Mouse (Mus musculus) retina, postnatal 1 day (tissue): Measurements from ENCODE around the gene Fkbp9.

Experiments
- DNase-seq: peaks from one replicate; pipeline ENCODE4 v3.0.0-alpha.2; 2012

The Fkbp9 gene

GRCm38 (mm10) chr6:56906121-56906846 lies 74.4 kb downstream of the Fkbp9 start:
- DNase-seq = no peak

DNA sequence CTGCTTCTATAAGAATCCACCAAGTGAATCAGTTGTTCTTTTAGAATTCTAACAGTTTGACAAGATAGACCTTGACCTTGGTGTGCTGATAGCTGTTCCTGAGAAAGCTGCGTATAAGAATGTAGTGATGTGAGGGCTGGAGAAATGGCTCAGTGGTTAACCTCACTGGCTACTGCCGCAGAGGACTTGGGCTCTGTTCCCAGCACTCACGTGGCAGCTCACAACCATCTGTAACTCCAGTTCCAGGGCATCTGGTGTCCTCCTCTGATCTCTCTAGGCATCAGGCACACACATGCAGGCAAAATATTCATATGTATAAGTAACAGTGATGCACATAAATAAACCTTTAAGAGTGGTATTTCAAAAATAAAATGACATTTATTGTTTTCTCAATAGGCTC lies 76.1 kb downstream of the Fkbp9 start:
- DNase-seq = no peak

GRCm38 (mm10) chr6:56908397-56908796 lies 76.5 kb downstream of the Fkbp9 start:
- no peak for DNase-seq

GRCm38 (mm10) chr6:56908912-56909311 lies 77.1 kb downstream of the Fkbp9 start:
- peak; percentile 49 for DNase-seq

DNA sequence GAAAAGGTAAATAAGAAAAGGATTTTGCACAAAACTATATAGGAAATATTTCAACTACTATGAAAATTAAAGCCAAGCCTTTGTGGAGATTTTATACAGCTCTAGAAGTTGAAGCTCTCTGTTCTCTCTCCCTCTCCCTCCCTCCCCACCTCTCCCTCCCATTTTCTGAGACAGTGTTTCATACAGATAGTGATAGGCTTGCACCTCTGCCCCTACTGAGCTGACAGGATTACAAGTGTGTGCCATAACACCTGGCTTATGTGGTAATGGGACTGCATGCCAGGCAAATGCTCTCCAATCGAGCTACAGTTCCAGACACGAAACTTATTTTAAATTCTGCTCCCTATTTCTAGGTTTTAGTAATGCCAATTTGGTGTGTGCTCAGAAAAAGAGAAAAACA lies 79.1 kb downstream of the Fkbp9 start:
- no peak for DNase-seq

DNA sequence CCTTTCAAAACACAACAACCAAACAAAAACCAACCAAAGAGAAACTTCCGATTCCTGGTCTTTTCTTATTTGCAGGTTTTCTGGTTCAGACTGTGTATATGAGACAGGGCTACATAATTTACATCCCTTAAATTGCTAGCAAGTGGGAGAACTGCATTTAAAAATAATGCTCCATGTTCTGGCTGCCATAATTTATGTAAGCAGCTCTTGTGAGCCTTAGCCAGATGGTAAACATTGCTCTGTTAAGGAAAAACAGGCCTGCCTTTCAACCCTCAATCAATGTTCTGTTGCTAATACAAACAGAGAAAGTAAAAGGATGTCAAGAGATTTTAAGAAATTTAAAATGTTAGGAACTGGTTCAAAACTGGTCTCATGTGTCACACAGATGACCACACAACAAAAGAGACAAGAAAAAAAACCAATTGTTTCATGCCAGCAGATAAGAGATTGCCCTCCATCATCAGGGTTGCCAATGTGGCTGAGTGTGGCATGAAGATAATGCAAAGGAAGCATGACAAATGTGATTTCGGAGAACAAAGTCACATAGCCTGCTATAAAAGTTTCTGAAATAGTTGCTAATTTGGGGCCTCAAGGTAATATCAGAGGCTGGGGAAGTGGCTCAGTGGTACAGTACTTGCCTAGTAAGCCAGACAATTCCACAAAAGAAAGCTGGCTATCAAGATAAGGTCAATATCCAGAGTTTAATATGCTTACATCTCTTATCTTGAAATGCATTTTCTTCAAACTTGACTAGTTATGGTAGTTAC lies 81.4 kb downstream of the Fkbp9 start:
- DNase-seq = no peak

GRCm38 (mm10) chr6:56916279-56916678 lies 84.4 kb downstream of the Fkbp9 start:
- no peak for DNase-seq

DNA sequence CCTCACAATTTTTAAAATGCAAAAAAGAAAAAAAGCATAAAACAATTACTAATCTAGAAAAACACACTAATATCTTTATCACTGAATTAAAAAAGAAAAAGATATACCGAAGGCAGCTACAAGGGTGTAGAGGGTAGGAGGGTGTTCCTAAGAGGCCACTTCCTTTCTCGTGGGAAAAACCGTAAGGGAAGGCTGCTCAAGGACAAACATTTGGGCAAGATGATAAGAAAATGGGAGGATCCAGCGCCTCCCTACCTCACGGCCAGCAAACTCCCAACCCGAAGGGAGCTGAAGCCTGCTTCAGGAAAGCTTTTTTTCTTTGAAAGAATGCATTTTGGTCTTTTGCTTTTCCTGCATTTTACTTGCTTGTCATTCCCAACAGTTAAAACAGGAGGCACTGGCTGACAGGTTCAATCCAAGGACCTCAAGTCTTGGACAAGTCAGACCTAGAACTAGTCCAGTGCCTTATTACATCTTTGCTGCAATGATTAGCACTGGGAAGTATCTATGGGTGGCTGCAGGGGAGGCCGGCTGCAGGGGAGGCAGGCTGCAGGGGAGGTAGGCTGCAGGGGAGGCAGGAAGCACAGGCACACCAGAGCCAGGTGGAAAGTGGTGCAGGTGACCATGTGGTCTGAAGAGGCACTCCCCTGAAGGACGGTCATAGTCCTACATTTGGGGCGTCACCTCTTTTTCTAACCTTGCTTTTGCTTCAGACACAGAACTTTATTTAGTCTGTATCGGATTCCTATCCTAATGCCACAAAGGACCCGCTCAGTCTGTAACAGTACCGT lies 85.9 kb downstream of the Fkbp9 start:
- DNase-seq = no peak

DNA sequence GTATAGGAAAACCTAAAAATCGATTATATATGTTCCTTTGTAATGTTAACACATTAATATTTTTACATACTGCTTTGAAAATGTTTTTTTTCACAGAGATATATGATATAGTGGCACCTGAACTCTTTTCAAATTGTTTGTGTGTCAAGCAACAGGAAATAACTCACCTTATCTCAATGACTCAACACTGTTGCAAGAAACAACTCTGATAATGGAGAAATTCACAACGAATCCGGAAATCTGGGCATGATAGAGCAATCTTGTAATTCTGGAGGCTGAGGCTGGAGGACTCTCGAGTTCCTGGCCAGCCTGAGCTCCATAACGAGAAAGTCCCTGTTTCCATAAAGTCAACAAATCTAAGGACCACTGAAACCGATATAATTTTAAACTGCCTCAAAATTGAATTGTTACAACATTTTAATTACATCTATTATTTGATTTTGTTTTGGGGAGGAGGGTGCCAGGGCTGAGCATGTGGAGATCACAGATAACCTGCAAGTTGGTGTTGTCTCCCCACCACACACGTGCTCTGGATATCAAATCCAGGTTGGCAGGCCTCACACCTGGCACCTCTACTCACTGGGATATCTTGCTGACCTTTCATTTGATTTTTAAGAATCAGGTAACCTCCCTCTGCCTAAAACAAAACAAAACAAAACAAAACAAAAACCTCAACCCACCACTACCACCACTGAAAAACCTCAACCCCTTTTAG lies 87.6 kb downstream of the Fkbp9 start:
- no peak for DNase-seq

GRCm38 (mm10) chr6:56920222-56921092 lies 88.6 kb downstream of the Fkbp9 start:
- DNase-seq = no peak

GRCm38 (mm10) chr6:56923331-56923725 lies 91.5 kb downstream of the Fkbp9 start:
- DNase-seq = no peak

GRCm38 (mm10) chr6:56923726-56924707 lies 92.2 kb downstream of the Fkbp9 start, which contains the start of the genes Nt5c3 and Vmn1r4:
Gene Nt5c3, minus strand, starts transcription at chr6:56923932.
Gene Vmn1r4, plus strand, starts transcription at chr6:56924015.
- peak; percentile 98 for DNase-seq
